Mouse (Mus musculus): ENCODE data around the gene Sipa1l3.
A peak's percentile ranks its signal among the peaks of the same experiment; 100 is the strongest.

The Sipa1l3 gene

DNA sequence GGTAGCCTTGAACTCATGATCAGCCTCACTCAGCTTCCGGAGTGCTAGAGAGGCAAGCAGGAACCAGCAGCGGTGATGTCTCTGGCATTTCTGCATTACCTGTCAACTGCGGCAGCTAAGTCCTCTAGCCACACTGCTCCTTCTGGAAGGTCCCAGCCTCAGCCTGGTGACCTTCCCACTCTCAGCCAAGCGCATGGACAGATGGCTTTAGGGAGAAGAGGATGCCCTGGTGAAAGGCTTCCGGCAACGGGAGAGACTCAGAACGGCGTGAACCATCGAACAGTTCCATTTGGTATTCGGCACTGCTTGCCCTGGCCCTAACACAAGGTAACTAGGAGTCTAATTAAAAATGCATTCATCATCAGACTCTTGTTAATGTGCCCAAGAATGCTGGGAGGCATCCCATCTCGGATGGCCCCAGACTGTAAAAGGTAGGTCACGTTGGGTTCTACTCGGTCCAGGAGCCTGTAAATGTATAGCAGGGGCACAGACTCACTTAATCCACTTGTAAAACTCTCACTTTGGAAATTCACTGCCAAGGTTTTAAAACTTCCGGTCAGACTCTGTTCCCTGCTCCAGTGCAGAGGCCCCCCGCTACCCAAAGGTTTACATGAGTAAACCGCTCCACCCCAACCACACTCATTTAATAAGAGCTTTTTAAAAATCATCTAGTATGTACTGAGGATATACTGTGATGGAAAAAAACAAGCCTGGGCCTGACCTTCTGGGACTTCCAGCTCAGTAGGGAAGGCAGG, 37.7 kb downstream of the Sipa1l3 start:
- no peak for DNase-seq (ENCODE audit: low spot score in 2 of 2)

GRCm38 (mm10) chr7:29480183-29480582, 38.3 kb downstream of the Sipa1l3 start:
- no peak for DNase-seq (ENCODE audit: low spot score in 2 of 2)

DNA sequence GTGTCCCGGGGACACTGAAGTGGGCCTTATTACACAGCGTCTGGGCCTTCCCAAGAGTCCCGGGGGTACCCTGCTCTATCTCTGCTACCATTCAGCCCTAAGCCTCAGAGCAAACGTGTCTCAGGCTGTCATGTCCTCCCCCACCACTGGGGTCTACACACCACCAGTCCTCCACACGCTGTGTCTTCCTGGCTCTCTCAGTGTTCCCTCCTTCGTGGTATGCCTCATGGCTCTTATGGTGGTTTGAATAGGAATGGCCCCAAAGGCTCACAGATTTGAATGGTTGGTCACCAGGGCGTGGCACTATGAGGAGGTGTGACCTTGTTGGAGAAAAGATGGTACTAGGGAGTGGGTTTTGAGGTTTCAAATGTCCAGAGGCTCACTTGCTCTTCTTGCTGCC, 43.4 kb downstream of the Sipa1l3 start:
- no peak for DNase-seq (ENCODE audit: low spot score in 2 of 2)

DNA sequence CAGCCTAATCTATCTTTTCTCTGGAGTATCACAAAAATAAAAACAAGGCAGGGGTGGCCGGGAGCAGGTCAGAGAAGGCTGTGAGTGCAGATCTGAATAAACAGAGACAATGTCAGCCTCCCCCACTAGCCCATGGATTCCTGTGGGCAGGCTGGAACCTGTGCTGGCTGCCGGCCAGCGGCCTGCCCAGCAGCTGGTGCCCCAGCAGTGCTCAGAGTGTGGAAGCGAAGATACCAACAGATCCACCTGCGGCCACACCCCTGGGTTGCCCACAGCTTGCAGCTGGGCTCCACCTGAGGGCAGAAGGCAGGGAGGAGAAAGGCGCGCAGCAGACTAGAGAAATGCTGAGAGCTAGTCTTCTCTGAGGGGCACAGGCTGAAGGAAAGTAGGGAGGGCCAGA, 47.1 kb downstream of the Sipa1l3 start:
- no peak for DNase-seq (ENCODE audit: low spot score in 2 of 2)

- DNase-seq (ENCODE audit: low spot score in 2 of 2) = no peak
These were observed 48.7 kb downstream of the Sipa1l3 start for GRCm38 (mm10) chr7:29469602-29470344.

- no peak for DNase-seq (ENCODE audit: low spot score in 2 of 2)
These were observed 49.8 kb downstream of the Sipa1l3 start for GRCm38 (mm10) chr7:29468593-29468992.

DNA sequence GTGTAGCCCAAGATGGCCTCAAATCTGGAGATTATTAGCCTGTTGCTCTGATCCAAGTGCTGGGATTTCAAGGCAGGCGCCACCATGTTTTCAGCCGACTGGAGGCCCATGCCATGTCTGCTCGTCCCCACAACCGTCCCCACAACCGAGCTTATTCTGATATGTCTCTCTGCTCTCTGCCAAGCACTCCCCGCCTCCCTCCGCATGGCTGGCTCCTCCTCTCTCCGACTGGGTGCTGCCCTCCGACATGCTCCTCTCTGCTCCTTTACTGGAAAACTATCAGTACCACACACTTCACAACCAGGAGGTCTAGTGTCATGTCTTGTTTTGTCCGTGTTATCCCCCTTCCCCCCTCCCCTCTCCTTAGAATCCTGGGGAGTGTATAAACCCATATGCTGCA, 51.9 kb downstream of the Sipa1l3 start:
- DNase-seq (ENCODE audit: low spot score in 2 of 2) = no peak

- DNase-seq (ENCODE audit: low spot score in 2 of 2) = no peak
These were observed 52.7 kb downstream of the Sipa1l3 start for GRCm38 (mm10) chr7:29465736-29466135.

GRCm38 (mm10) chr7:29462820-29463219, 55.6 kb downstream of the Sipa1l3 start:
- DNase-seq (ENCODE audit: low spot score in 2 of 2) = no peak

DNA sequence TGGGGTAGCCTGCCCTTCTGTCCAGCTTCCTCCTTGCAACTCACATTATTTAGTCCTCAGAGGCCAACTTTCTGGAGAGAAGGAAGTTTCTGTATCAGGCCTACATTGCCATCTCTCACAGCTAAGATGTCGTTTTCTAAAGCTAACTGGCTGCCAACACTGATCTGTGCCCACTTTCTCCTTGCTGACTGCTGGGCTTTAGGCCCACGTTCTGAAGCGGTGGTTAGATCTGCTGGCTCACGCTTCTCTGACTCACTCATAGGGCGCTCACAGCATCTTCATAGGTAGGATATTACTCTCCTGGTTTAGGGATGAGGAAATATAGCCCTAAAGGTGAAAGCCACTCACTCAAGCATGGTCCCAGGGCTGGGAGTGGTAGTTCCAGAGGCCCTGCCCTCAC, 56.3 kb downstream of the Sipa1l3 start:
- DNase-seq (ENCODE audit: low spot score in 2 of 2) = no peak

DNA sequence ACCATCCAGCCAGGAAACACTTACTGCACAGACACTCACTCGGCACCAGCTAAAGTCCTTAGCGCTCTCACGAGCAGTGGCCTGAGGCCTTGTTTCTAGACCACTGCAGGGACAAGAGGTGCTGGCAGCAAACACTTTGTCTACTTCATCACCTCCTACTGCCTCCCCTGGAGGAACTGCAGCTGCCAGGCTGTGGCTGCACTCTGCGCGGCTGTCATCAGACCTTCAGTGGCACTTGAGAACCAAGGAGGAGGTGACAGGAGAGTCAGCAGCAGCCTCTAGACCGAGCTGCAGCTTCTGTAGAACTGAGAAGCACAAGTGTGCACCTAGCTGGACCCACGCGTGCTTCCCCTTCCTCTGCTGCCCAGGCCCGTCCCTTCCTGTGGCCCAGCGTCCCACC, 56.9 kb downstream of the Sipa1l3 start:
- peak; percentile 39 to 49 for DNase-seq (ENCODE audit: low spot score in 2 of 2)

DNA sequence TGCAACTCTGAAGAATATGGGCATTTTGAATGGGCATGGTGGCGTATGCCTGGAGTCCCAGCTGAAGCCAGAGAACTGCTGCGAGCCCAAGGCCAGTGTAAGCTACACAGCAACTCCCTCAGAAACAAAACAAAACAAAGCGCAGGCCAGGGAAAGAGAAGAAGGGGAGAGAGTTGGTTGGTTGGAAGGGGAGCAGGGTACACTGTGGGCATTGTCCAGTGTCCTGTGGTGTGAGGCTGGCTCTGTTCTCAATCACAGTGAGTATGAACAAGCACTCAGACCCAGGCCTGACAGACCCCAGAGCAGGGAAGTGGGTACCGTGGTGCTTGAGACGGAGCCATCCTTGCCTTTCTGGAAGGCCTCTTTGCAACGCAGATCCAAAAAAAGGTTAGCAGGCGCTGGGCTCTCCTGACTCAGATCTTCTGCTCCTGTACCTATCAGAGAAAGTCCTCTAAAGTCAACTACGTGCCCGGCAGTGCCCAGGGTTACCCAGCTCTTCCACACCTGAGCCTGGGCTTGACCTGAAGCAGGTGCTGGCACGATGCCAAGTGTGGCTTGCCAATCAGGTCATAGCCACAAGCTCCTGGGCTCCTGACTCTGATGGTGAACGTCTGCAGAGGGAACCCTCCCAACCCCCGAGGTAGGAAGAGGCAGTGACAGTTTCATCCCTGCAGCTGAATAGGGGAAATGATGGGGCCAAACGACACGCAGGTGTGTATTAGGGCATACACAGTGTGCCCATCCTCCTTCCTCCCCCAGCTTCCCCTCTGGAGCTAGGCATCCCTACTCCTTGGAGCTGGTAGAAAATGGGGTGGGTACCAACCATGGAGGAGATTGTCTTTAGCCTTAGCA, 59.3 kb downstream of the Sipa1l3 start:
- no peak for DNase-seq (ENCODE audit: low spot score in 2 of 2)

GRCm38 (mm10) chr7:29457772-29458171, 60.7 kb downstream of the Sipa1l3 start:
- peak; percentile 67 to 75 for DNase-seq (ENCODE audit: low spot score in 2 of 2)

DNA sequence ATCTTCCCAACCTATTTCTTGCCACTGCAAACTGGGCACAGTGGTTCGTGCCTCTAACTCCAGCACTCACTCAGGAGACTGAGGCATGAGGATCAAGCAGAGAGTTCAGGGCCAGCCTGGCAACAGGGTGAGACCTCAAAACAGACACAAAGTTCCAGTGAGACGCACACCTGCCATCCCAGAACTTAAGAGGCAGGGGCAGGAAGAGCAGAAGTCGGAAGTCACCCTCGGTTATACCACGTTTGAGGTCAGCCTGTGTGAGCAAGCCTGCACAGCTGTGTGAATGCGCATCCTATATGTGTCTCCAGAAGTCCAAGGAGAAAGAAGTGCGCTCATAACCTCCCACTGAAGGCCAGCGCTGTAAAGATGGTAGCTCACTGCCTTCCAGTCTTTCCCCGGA, 61.7 kb downstream of the Sipa1l3 start:
- no peak for DNase-seq (ENCODE audit: low spot score in 2 of 2)

DNA sequence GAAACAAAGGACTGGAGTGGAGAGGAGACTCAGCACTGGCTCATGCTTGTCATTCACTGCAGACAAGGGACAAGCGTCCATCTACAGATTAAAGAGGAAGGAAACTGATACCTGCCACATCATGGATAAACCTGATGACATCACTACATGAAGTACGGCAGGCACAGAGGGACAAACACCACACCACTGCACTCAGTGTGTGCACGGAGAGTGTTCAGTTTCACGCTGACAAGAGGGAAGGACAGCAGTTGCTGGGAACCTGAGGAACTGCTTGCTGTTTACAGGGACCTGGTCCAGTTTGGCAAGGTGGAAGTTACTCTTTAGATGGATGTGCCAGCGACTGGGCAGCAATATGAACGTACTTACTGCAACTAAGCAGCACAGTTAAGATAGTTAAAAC, 62.9 kb downstream of the Sipa1l3 start:
- no peak for DNase-seq (ENCODE audit: low spot score in 2 of 2)

- DNase-seq (ENCODE audit: low spot score in 2 of 2) = no peak
These were observed 63.5 kb downstream of the Sipa1l3 start for GRCm38 (mm10) chr7:29454965-29455364.

DNA sequence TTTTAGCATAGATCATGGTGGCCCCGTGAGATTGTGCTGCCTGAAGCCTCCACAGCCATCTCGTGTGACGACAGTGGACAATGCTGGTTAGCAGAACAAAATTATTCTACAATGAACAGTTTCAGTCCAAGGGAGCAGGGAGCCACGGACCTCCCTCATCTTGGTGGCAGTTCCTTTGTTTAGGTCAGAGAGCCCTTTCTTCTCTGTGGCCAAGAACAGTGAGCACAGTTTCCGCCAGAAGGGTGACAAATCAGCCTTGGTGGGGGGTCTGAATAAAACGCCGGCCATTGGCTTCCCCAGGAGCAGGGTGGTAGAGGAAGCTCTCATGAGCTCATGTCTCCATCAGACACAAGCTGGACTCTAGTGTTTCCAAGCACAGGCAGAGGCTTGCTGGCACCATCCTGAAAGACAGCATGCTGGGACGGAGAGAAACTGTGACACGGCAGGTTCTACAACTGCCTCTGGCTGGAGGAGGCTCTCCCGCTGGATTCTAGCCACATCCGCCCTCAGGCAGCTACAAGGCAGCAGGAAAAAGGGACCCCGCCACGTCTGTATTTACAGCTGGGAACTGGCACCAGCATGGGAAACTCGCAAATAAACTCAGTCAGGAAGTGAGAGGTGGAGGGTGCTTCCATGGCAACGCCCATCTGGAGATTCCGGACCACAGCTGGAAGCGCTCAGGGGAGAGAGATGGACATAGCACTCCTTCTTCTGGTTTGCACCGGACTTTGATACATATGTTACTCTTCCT, 65.3 kb downstream of the Sipa1l3 start:
- peak; percentile 81 to 87 for DNase-seq (ENCODE audit: low spot score in 2 of 2)

DNA sequence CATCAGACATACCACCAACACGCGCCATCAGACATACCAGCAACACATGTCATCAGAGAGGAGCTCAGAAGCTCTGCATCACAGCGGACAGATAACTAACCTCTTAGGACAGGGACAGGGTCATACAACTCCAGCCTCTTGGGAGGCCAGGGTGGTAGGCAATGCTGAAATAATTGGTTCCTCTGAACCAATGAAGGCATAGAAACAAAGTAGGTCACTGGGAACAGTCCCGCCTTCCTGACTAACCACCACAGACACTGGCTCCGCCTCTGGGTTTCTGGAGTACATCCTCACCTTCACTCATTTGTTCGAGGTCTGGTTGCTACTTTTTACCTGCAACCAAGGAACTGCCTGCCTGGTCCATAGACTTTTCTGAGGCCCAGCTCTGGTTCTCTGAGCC, 66.1 kb downstream of the Sipa1l3 start:
- no peak for DNase-seq (ENCODE audit: low spot score in 2 of 2)

- DNase-seq (ENCODE audit: low spot score in 2 of 2) = no peak
These were observed 68.3 kb downstream of the Sipa1l3 start for GRCm38 (mm10) chr7:29450175-29450574.

- no peak for DNase-seq (ENCODE audit: low spot score in 2 of 2)
These were observed 69.6 kb downstream of the Sipa1l3 start for GRCm38 (mm10) chr7:29448830-29449229.

- DNase-seq (ENCODE audit: low spot score in 2 of 2) = no peak
These were observed 71.2 kb downstream of the Sipa1l3 start for GRCm38 (mm10) chr7:29447147-29447829.
